Mouse (Mus musculus): ENCODE measurements around the gene Cacna2d4. TPM values are rescaled to one million over a fixed set of nuclear protein-coding genes. Genes with fewer than 3 reads are reported as not detected.
"Not testable (repeated sequence)": the region's sequence is repeated elsewhere in the genome, so short reads cannot be mapped to it uniquely, and the experiment has no call there.

The Cacna2d4 gene
- total RNA-seq (2021), result not detected

- DNase-seq, result no peak
Observed at GRCm38 (mm10) chr6:119236241-119236640, at the start of gene Cacna2d4. Gene Cacna2d4 (plus strand): TSS chr6:119236526.

- DNase-seq, result peak; percentile 52
Observed at GRCm38 (mm10) chr6:119186658-119187057, 49.7 kb upstream of the Cacna2d4 start.

GRCm38 (mm10) chr6:119187631-119188030 lies 48.7 kb upstream of the Cacna2d4 start:
- DNase-seq, result peak; percentile 43

- DNase-seq, result no peak
Observed at GRCm38 (mm10) chr6:119191478-119191877, 44.8 kb upstream of the Cacna2d4 start.

- DNase-seq, result peak; percentile 54
Observed at GRCm38 (mm10) chr6:119193571-119194154, 42.7 kb upstream of the Cacna2d4 start.

GRCm38 (mm10) chr6:119194161-119194560 lies 42.2 kb upstream of the Cacna2d4 start:
- DNase-seq, result no peak

- no peak for DNase-seq
Observed at GRCm38 (mm10) chr6:119194601-119195000, 41.7 kb upstream of the Cacna2d4 start.

GRCm38 (mm10) chr6:119196382-119197305 lies 39.7 kb upstream of the Cacna2d4 start, which contains the start of gene Cacna1c:
Gene Cacna1c (minus strand): TSS chr6:119196418.
- DNase-seq, result peak; percentile 76

- peak; percentile 4 for DNase-seq
Observed at GRCm38 (mm10) chr6:119198534-119199273, 37.6 kb upstream of the Cacna2d4 start.

- DNase-seq, result peak; percentile 2
Observed at GRCm38 (mm10) chr6:119199274-119199879, 36.9 kb upstream of the Cacna2d4 start.

- peak; percentile 14 for DNase-seq
Observed at GRCm38 (mm10) chr6:119200362-119200761, 36.0 kb upstream of the Cacna2d4 start.

GRCm38 (mm10) chr6:119201575-119201974 lies 34.8 kb upstream of the Cacna2d4 start:
- DNase-seq, result peak; percentile 25

- peak; percentile 2 for DNase-seq
Observed at GRCm38 (mm10) chr6:119204286-119204685, 32.0 kb upstream of the Cacna2d4 start.

- DNase-seq, result peak; percentile 3
Observed at GRCm38 (mm10) chr6:119204915-119205314, 31.4 kb upstream of the Cacna2d4 start.

GRCm38 (mm10) chr6:119206006-119206405 lies 30.3 kb upstream of the Cacna2d4 start:
- not testable (repeated sequence) for DNase-seq

- no peak for DNase-seq
Observed at GRCm38 (mm10) chr6:119213375-119213774, 23.0 kb upstream of the Cacna2d4 start.

- DNase-seq, result no peak
Observed at GRCm38 (mm10) chr6:119214190-119214589, 22.1 kb upstream of the Cacna2d4 start.

GRCm38 (mm10) chr6:119215040-119215613 lies 21.2 kb upstream of the Cacna2d4 start:
- DNase-seq, result no peak

- DNase-seq, result no peak
Observed at GRCm38 (mm10) chr6:119217661-119218060, 18.7 kb upstream of the Cacna2d4 start.

GRCm38 (mm10) chr6:119218591-119218990 lies 17.7 kb upstream of the Cacna2d4 start:
- no peak for DNase-seq

- no peak for DNase-seq
Observed at GRCm38 (mm10) chr6:119219237-119219870, 17.0 kb upstream of the Cacna2d4 start.

All from heart, postnatal 4 days (tissue).